Mouse (Mus musculus): ENCODE results near the gene Ctnna2.

The Ctnna2 gene

GRCm38 (mm10) chr6:77468058-77468457 lies 511.4 kb downstream of the Ctnna2 start:
- no peak for DNase-seq (ENCODE audit: low read depth, low spot score)
- no peaks in the 10 kb centered on the region for H3K36me3 ChIP-seq (ENCODE audit: control insufficient read depth, insufficient read depth, low read length, poor library complexity, severe bottlenecking)

DNA sequence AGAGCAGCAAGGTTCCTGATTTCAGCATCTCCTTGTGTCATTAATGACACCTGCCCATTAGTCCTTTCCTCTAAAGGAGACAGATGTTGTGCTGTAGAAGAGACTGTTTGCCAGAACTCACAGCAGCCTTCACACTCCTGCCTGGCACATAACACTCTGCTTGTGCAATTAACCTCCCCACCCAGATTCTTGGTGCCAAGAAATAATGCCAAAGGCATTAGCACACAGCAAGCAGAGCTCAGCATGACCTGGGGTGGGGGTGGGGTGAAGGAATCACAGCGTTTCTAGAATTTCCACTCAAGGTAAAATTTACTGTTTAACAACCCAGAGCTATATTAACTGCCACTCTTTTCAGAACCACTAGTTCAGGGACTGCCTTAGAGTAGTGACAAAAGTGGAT lies 516.8 kb downstream of the Ctnna2 start:
- Histone ChIP-seq H3K36me3 (ENCODE audit: control insufficient read depth, insufficient read depth, low read length, poor library complexity, severe bottlenecking) (no peaks in the 10 kb centered on the region), H3K27me3 (ENCODE audit: control insufficient read depth, insufficient read depth, low read length, poor library complexity, severe bottlenecking) (no peaks in the 10 kb centered on the region)
- DNase-seq (ENCODE audit: low read depth, low spot score) = no peak

More at GRCm38 (mm10) chr6:77468058-77468457, 511.4 kb downstream of the Ctnna2 start:
- H3K27me3 ChIP-seq (ENCODE audit: control insufficient read depth, insufficient read depth, low read length, poor library complexity, severe bottlenecking) = no peaks in the 10 kb centered on the region

DNA sequence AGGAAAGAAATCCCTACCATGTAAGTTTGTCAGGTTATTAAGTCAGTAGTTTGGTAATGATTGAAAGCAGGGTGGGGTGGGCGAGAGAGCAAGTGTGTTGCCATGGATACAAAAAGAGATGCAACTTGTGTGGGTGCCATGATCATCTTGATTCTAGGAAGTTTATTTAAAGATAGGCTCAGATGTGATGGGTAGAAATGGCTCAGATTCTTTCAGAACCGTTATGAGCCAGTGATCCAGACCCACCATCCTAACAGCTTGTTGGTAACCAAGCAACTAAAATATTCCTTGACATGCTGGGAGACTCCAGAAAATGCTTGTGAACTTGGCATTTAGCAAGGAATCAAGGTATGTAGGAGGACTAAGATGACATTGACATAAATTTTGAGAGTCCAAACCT lies 521.6 kb downstream of the Ctnna2 start:
- DNase-seq (ENCODE audit: low read depth, low spot score) = no peak
- H3K27me3 ChIP-seq (ENCODE audit: control insufficient read depth, insufficient read depth, low read length, poor library complexity, severe bottlenecking) = no peaks in the 10 kb centered on the region
- no peaks in the 10 kb centered on the region for H3K36me3 ChIP-seq (ENCODE audit: control insufficient read depth, insufficient read depth, low read length, poor library complexity, severe bottlenecking)

DNA sequence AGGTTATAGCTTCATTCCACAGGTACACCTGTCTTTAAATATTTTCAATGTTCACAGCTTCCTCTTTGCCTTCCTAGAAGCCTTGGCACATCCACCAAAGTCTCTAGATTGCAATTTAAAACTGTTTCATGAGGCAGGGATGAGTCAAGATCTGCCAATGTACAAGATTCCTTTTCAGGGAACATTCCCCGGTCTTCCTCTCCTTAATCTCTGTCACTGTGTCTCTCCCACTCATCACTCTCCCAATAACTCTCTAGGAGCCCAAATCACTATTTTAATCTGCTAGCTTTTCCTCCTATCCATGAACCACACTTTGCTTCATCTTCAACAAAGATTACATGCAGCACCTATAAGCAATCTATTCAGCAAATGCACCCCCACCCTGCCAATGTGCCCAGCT lies 532.6 kb downstream of the Ctnna2 start:
- no peaks in the 10 kb centered on the region for H3K27me3 ChIP-seq (ENCODE audit: control insufficient read depth, insufficient read depth, low read length, poor library complexity, severe bottlenecking)

GRCm38 (mm10) chr6:77443906-77444305 lies 535.6 kb downstream of the Ctnna2 start:
- no peak for DNase-seq (ENCODE audit: low read depth, low spot score)
- Histone ChIP-seq H3K27me3 (ENCODE audit: control insufficient read depth, insufficient read depth, low read length, poor library complexity, severe bottlenecking) (no peaks in the 10 kb centered on the region), H3K36me3 (ENCODE audit: control insufficient read depth, insufficient read depth, low read length, poor library complexity, severe bottlenecking) (no peaks in the 10 kb centered on the region)

More for the DNA sequence above, 532.6 kb downstream of the Ctnna2 start:
- H3K36me3 ChIP-seq (ENCODE audit: control insufficient read depth, insufficient read depth, low read length, poor library complexity, severe bottlenecking) = no peaks in the 10 kb centered on the region
- DNase-seq (ENCODE audit: low read depth, low spot score) = no peak

DNA sequence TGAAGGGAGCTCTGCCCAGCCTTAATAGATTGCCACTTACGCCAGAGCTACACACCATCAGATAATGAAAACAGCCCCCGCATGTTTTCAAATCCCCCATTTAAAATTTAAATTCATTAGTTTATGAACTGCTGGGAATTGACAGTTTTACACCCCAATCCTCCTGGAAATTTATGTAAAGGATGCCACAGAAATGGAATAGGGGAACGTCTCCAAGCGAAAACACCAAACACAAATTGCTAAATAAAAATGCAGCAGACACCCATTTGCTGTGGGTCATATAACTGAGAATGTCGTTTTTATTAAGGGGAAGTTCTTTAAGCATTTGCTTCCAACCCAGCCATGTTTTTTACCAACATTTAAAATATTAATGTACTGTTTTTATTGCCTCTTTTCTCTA lies 538.4 kb downstream of the Ctnna2 start:
- Histone ChIP-seq H3K36me3 (ENCODE audit: control insufficient read depth, insufficient read depth, low read length, poor library complexity, severe bottlenecking) (no peaks in the 10 kb centered on the region), H3K27me3 (ENCODE audit: control insufficient read depth, insufficient read depth, low read length, poor library complexity, severe bottlenecking) (no peaks in the 10 kb centered on the region)
- DNase-seq (ENCODE audit: low read depth, low spot score) = no peak

- DNase-seq (ENCODE audit: low read depth, low spot score) = no peak
- no peaks in the 10 kb centered on the region for H3K27me3 ChIP-seq (ENCODE audit: control insufficient read depth, insufficient read depth, low read length, poor library complexity, severe bottlenecking)
Measured at GRCm38 (mm10) chr6:77430381-77430780, 549.1 kb downstream of the Ctnna2 start.

DNA sequence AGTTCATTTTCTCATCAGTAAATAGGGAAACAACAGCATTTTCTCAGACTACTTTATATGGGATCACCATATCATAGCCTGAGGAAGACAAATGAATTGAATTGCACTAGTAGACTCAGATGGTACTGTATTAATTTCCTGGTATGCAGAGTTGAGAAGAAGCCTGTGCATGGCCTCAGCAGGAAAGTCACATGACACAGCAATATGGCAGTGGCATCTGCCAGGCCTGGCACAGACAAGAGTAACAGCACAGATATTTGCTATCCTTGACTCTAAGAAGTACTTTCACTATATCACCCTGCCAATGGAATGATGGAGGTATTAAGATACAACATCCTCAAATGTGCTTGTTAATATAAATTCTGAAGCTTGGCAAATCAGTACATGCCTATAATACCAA lies 553.8 kb downstream of the Ctnna2 start:
- no peak for DNase-seq (ENCODE audit: low read depth, low spot score)
- Histone ChIP-seq H3K27me3 (ENCODE audit: control insufficient read depth, insufficient read depth, low read length, poor library complexity, severe bottlenecking) (no peaks in the 10 kb centered on the region), H3K36me3 (ENCODE audit: control insufficient read depth, insufficient read depth, low read length, poor library complexity, severe bottlenecking) (no peaks in the 10 kb centered on the region)

More at GRCm38 (mm10) chr6:77430381-77430780, 549.1 kb downstream of the Ctnna2 start:
- H3K36me3 ChIP-seq (ENCODE audit: control insufficient read depth, insufficient read depth, low read length, poor library complexity, severe bottlenecking) = no peaks in the 10 kb centered on the region

- DNase-seq (ENCODE audit: low read depth, low spot score) = no peak
- H3K27me3 ChIP-seq (ENCODE audit: control insufficient read depth, insufficient read depth, low read length, poor library complexity, severe bottlenecking) = no peaks in the 10 kb centered on the region
- H3K36me3 ChIP-seq (ENCODE audit: control insufficient read depth, insufficient read depth, low read length, poor library complexity, severe bottlenecking) = no peaks in the 10 kb centered on the region
Measured at GRCm38 (mm10) chr6:77424826-77425225, 554.7 kb downstream of the Ctnna2 start.

DNA sequence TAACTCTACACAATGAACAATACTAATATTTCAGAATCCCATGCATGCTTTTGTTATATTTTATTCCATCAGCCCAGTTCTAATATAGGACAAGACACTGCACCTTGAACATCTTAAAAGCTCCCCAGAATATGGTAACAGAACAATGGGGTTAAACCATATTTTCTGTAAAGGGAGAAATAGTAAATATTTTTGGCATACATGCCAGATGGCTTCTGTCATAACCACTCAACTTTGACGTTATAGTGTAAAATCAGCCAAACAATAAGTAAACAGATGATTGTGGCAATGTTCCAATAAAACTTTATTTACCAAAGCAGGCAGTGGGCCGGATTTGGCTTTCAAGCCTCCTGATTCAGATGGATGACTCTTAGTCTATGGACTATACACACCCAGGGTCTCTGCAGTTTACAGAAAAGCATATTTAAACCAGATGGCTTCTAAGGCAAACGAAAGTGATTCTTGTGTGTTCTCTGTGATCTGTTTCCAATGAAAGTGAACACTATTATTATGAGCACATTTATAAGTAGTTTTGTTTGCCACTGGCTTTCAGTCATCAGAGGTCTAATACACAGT lies 557.8 kb downstream of the Ctnna2 start:
- DNase-seq (ENCODE audit: low read depth, low spot score) = no peak
- H3K36me3 ChIP-seq (ENCODE audit: control insufficient read depth, insufficient read depth, low read length, poor library complexity, severe bottlenecking) = no peaks in the 10 kb centered on the region
- no peaks in the 10 kb centered on the region for H3K27me3 ChIP-seq (ENCODE audit: control insufficient read depth, insufficient read depth, low read length, poor library complexity, severe bottlenecking)

DNA sequence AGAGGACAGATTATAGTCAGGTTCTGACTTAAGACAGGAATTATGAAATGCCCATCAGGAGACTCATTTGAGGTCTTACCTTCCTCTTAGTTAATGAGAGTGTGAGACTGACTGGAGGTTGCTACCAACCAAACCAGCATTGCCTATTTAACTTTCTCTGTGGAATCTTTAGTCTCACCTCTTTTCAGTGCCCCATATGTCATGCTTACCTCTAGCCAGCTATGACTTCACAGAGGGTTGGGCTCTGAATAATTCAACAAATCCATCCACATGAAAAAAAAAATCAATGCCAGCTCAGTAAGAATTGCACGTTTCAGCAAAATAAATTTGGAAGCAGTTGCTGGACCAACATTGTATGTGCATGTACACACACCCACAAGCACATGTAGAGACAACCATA lies 562.5 kb downstream of the Ctnna2 start:
- no peak for DNase-seq (ENCODE audit: low read depth, low spot score)
- no peaks in the 10 kb centered on the region for H3K36me3 ChIP-seq (ENCODE audit: control insufficient read depth, insufficient read depth, low read length, poor library complexity, severe bottlenecking)
- no peaks in the 10 kb centered on the region for H3K27me3 ChIP-seq (ENCODE audit: control insufficient read depth, insufficient read depth, low read length, poor library complexity, severe bottlenecking)

- no peaks in the 10 kb centered on the region for H3K27me3 ChIP-seq (ENCODE audit: control insufficient read depth, insufficient read depth, low read length, poor library complexity, severe bottlenecking)
- DNase-seq (ENCODE audit: low read depth, low spot score) = no peak
- H3K36me3 ChIP-seq (ENCODE audit: control insufficient read depth, insufficient read depth, low read length, poor library complexity, severe bottlenecking) = no peaks in the 10 kb centered on the region
Measured at GRCm38 (mm10) chr6:77413530-77413929, 566.0 kb downstream of the Ctnna2 start.

DNA sequence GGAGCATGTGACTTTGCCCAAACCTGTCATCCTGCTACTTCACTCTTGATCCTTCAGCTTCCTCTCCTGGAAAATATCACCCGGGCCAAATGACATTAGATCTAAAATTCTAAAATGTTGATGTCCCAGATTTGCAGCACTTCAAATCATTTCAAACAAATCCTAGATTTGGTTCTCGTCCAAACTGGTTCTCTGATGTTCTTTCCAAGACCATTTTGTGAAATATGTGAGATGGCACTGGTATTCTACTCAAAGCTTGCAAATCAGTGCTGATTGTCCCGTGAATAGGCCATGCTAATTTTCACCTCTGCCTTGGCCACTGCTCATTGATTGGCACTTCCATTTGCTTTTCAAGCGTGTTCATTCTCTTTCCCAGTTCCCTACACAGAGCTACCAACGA lies 571.0 kb downstream of the Ctnna2 start:
- Histone ChIP-seq H3K27me3 (ENCODE audit: control insufficient read depth, insufficient read depth, low read length, poor library complexity, severe bottlenecking) (no peaks in the 10 kb centered on the region), H3K36me3 (ENCODE audit: control insufficient read depth, insufficient read depth, low read length, poor library complexity, severe bottlenecking) (no peaks in the 10 kb centered on the region)
- DNase-seq (ENCODE audit: low read depth, low spot score) = no peak

- H3K36me3 ChIP-seq (ENCODE audit: control insufficient read depth, insufficient read depth, low read length, poor library complexity, severe bottlenecking) = no peaks in the 10 kb centered on the region
- DNase-seq (ENCODE audit: low read depth, low spot score) = no peak
- no peaks in the 10 kb centered on the region for H3K27me3 ChIP-seq (ENCODE audit: control insufficient read depth, insufficient read depth, low read length, poor library complexity, severe bottlenecking)
Measured at GRCm38 (mm10) chr6:77400751-77401150, 578.7 kb downstream of the Ctnna2 start.

- no peak for DNase-seq (ENCODE audit: low read depth, low spot score)
- H3K27me3 ChIP-seq (ENCODE audit: control insufficient read depth, insufficient read depth, low read length, poor library complexity, severe bottlenecking) = no peaks in the 10 kb centered on the region
- H3K36me3 ChIP-seq (ENCODE audit: control insufficient read depth, insufficient read depth, low read length, poor library complexity, severe bottlenecking) = no peaks in the 10 kb centered on the region
Measured at GRCm38 (mm10) chr6:77391663-77392062, 587.8 kb downstream of the Ctnna2 start.

GRCm38 (mm10) chr6:77381309-77381708 lies 598.2 kb downstream of the Ctnna2 start:
- no peaks in the 10 kb centered on the region for H3K27me3 ChIP-seq (ENCODE audit: control insufficient read depth, insufficient read depth, low read length, poor library complexity, severe bottlenecking)
- DNase-seq (ENCODE audit: low read depth, low spot score) = no peak
- no peaks in the 10 kb centered on the region for H3K36me3 ChIP-seq (ENCODE audit: control insufficient read depth, insufficient read depth, low read length, poor library complexity, severe bottlenecking)

Data from splenic B cell, adult 2 months (primary cell).